Mouse (Mus musculus): Measurements from ENCODE around the gene Kcnj9. TPM values are rescaled to one million over a fixed set of nuclear protein-coding genes. Genes with fewer than 3 reads are reported as not detected.

The Kcnj9 gene
- polyA plus RNA-seq, 1 experiment = not detected

DNA sequence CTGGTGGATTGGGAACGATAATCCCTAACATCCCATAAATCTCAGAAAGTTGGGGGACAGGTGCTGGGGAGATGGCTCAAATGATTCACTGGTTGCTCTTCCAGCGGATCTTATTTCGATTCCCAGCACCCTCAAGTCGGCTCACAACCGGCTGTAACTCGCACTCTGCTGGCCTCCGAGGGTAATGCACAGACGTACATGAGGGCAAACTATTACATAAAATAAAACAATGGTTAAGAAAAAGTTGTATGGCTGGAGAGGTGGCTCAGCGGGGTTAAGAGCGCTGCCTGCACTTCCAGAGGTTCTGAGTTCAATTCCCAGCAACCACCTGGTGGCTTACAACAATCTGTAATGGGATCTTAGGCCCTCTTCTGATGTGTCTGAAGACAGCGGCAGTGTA is 2.4 kb downstream of the Kcnj9 start:
- no peaks in the 10 kb centered on the region for H3K36me3 ChIP-seq (ENCODE audit: control insufficient read depth, insufficient read depth, low read length)
- H3K4me3 ChIP-seq (ENCODE audit: low read depth, low read length) = no peak overlapping the region
- WGBS = 55% methylated on average over 11 of the region's 11 CpGs
- H3K27ac ChIP-seq (ENCODE audit: insufficient read depth, low read depth, low read length) = no peak overlapping the region
- peaks cover 25% of the 10 kb centered on the region for H3K27me3 ChIP-seq (ENCODE audit: control insufficient read depth, insufficient read depth, low read length)
- TF ChIP-seq CTCF (IDR thresholded peaks at IDR 0.05; ENCODE audit: extremely low read depth, insufficient read length, insufficient replicate concordance, low read depth, low read length) = no peak
- no peak for TF ChIP-seq POLR2A (IDR thresholded peaks at IDR 0.05; ENCODE audit: low read depth, low read length)
- H3K4me1 ChIP-seq (ENCODE audit: control insufficient read depth, insufficient read depth, insufficient read length, low read length) = peaks cover 3% of the 10 kb centered on the region

DNA sequence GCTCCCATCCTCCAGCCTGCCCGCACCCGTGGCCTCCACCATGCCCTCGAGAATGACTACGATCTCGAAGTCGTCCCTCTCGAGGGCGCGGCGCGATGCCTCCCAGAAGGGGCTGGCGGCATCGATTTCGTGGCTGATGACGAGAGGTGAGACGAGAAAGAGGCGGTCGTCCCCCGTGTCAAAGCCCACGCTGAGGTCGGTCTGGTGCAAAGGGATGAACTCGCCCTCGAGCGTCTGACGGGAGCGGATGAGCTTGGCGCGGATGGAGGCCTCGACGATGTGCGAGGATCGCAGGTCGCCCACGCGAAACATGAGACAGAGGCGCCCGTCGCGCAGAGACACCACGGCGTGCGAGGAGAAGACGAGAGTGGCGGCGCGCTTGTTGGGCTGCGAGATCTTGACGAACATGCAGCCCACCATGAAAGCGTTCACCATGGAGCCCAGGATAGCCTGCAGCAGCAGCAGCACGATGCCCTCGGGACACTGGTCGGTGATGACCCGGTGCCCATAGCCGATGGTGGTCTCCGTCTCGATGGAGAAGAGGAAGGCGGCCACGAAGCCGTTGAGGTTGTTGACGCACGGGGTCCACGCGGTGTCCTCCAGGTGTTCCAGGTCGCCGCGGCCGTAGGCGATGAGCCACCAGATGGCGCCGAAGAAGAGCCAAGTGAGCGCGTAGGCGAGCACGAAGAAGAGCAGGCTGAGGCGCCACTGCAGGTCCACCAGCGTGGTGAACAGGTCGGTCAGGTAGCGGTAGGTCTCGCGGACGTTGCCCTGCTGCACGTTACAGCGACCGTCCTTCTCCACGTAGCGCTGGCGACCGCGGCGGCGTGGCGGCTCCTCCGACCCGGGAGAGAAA is 3.2 kb downstream of the Kcnj9 start:
- H3K4me1 ChIP-seq (ENCODE audit: control insufficient read depth, insufficient read depth, insufficient read length, low read length) = peaks cover 3% of the 10 kb centered on the region
- peak overlapping the region; percentile 60 for H3K4me3 ChIP-seq (ENCODE audit: low read depth, low read length)
- H3K27me3 ChIP-seq (ENCODE audit: control insufficient read depth, insufficient read depth, low read length) = peaks cover 25% of the 10 kb centered on the region
- TF ChIP-seq POLR2A (IDR thresholded peaks at IDR 0.05; ENCODE audit: low read depth, low read length) (no peak), CTCF (IDR thresholded peaks at IDR 0.05; ENCODE audit: extremely low read depth, insufficient read length, insufficient replicate concordance, low read depth, low read length) (peak; percentile 53)
- H3K27ac ChIP-seq (ENCODE audit: insufficient read depth, low read depth, low read length) = no peak overlapping the region
- WGBS = 19% methylated on average over 94 of the region's 94 CpGs
- no peaks in the 10 kb centered on the region for H3K36me3 ChIP-seq (ENCODE audit: control insufficient read depth, insufficient read depth, low read length)

DNA sequence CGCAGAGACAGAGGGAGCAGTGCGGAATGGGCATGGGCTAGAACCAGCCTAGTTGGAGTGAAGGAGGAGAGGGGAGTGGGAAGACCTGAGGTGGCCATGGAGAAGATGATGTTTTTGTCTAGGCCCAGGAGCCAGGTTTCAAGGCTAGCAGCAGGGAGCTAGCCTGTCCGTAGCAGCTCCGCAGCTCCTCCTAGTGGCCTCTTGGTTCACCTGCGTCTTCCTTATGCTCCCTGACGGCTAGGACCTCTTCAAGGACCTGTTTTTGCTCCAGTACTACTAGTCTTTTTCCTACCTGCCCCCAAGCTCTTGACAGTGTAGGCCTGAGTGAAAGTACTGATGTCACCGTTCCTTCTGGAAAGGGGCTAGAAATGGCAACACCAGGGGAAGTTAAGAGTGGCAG is 4.4 kb downstream of the Kcnj9 start:
- 25% methylated on average over 7 of the region's 7 CpGs for WGBS
- Histone ChIP-seq H3K27ac (ENCODE audit: insufficient read depth, low read depth, low read length) (no peak overlapping the region), H3K27me3 (ENCODE audit: control insufficient read depth, insufficient read depth, low read length) (peaks cover 25% of the 10 kb centered on the region), H3K4me3 (ENCODE audit: low read depth, low read length) (no peak overlapping the region), H3K4me1 (ENCODE audit: control insufficient read depth, insufficient read depth, insufficient read length, low read length) (peaks cover 3% of the 10 kb centered on the region), H3K36me3 (ENCODE audit: control insufficient read depth, insufficient read depth, low read length) (0 out of 2 replicates have a peak, but pooled peaks cover under 1% of the 10 kb centered on the region)
- TF ChIP-seq CTCF (IDR thresholded peaks at IDR 0.05; ENCODE audit: extremely low read depth, insufficient read length, insufficient replicate concordance, low read depth, low read length) = peak; percentile 91
- TF ChIP-seq POLR2A (IDR thresholded peaks at IDR 0.05; ENCODE audit: low read depth, low read length) = no peak

DNA sequence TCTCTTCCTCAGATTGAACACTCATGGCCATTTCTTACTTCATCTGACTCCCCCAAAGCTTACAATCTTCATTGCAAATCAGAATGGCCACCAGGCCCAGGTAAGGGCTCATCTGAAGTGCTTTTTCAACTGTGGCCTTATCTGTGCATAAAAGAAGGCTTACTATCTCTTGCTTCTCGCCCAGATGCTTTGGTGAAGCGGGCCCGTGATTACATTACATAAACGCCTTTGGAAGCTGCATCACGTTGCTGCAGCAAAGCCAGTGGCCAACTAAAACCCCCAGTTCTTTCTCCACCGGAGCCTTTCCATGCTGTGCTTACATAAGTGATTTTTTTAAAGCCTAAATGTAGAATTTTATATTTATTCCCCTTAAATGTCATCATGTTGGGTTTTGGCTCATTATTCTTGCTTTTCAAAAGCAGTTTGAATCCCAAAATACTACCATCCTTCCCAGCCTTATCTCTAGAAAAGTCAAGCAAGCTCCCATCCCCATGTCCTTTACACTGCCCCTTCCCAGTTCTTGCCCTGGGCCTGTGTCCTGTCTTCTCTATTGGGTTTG is 5.2 kb downstream of the Kcnj9 start:
- peaks cover 25% of the 10 kb centered on the region for H3K27me3 ChIP-seq (ENCODE audit: control insufficient read depth, insufficient read depth, low read length)
- H3K4me3 ChIP-seq (ENCODE audit: low read depth, low read length) = no peak overlapping the region
- H3K27ac ChIP-seq (ENCODE audit: insufficient read depth, low read depth, low read length) = no peak overlapping the region
- TF ChIP-seq CTCF (IDR thresholded peaks at IDR 0.05; ENCODE audit: extremely low read depth, insufficient read length, insufficient replicate concordance, low read depth, low read length) = no peak
- no peak for TF ChIP-seq POLR2A (IDR thresholded peaks at IDR 0.05; ENCODE audit: low read depth, low read length)
- 86% methylated on average over 6 of the region's 6 CpGs for whole genome bisulfite sequencing
- peaks cover 6% of the 10 kb centered on the region; the same call in 1 of the 2 replicates for H3K36me3 ChIP-seq (ENCODE audit: control insufficient read depth, insufficient read depth, low read length)
- peaks cover 3% of the 10 kb centered on the region for H3K4me1 ChIP-seq (ENCODE audit: control insufficient read depth, insufficient read depth, insufficient read length, low read length)

DNA sequence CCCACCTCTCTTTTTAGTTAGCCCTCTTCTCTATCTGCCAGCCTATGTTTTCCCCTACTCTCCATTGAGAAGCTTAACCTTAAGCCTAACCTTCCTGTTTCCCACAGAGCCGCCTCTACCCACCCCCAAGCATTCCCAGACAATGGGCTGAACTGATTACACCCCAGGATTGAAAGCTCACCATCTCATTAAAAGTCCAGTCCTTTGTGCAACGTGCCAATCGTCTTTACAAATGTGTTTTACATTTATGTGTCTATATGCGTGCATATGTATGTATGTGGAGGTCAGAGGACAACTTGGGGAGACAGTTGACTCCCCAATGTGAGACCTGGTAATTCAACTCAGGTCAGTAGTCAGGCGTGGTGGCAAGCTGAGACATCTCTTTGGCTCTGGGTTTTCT is 5.8 kb downstream of the Kcnj9 start:
- no peak overlapping the region for H3K4me3 ChIP-seq (ENCODE audit: low read depth, low read length)
- peaks cover 3% of the 10 kb centered on the region for H3K4me1 ChIP-seq (ENCODE audit: control insufficient read depth, insufficient read depth, insufficient read length, low read length)
- 74% methylated on average over 5 of the region's 5 CpGs for WGBS
- H3K36me3 ChIP-seq (ENCODE audit: control insufficient read depth, insufficient read depth, low read length) = peaks cover 7% of the 10 kb centered on the region; the same call in 1 of the 2 replicates
- TF ChIP-seq CTCF (IDR thresholded peaks at IDR 0.05; ENCODE audit: extremely low read depth, insufficient read length, insufficient replicate concordance, low read depth, low read length) (no peak), POLR2A (IDR thresholded peaks at IDR 0.05; ENCODE audit: low read depth, low read length) (no peak)
- peaks cover 23% of the 10 kb centered on the region for H3K27me3 ChIP-seq (ENCODE audit: control insufficient read depth, insufficient read depth, low read length)
- no peak overlapping the region for H3K27ac ChIP-seq (ENCODE audit: insufficient read depth, low read depth, low read length)

DNA sequence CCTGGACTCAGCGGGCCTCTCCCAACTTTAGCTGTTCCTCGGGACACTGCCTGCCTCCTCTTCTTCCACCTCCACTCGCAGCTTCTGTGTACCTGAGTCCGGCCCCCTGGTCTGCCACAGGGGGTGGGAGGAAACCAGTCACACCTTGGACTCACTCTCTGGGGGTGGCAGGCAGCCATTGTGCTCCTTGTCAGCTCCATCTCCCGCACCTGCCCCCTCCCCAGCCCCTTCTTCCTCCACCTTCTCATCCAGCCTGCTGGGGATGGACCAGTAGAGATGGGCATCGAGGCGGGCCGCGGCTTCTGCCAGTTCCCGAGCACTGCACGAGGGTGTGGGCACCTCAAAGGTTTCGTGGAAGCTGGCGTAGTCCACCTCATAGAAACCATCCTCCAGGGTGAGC is 6.4 kb downstream of the Kcnj9 start:
- no peak overlapping the region for H3K4me3 ChIP-seq (ENCODE audit: low read depth, low read length)
- no peak for TF ChIP-seq CTCF (IDR thresholded peaks at IDR 0.05; ENCODE audit: extremely low read depth, insufficient read length, insufficient replicate concordance, low read depth, low read length)
- TF ChIP-seq POLR2A (IDR thresholded peaks at IDR 0.05; ENCODE audit: low read depth, low read length) = no peak
- H3K27ac ChIP-seq (ENCODE audit: insufficient read depth, low read depth, low read length) = no peak overlapping the region
- peaks cover 3% of the 10 kb centered on the region for H3K4me1 ChIP-seq (ENCODE audit: control insufficient read depth, insufficient read depth, insufficient read length, low read length)
- H3K27me3 ChIP-seq (ENCODE audit: control insufficient read depth, insufficient read depth, low read length) = peaks cover 17% of the 10 kb centered on the region
- H3K36me3 ChIP-seq (ENCODE audit: control insufficient read depth, insufficient read depth, low read length) = peaks cover 12% of the 10 kb centered on the region; the same call in 1 of the 2 replicates
- WGBS = 79% methylated on average over 13 of the region's 13 CpGs

DNA sequence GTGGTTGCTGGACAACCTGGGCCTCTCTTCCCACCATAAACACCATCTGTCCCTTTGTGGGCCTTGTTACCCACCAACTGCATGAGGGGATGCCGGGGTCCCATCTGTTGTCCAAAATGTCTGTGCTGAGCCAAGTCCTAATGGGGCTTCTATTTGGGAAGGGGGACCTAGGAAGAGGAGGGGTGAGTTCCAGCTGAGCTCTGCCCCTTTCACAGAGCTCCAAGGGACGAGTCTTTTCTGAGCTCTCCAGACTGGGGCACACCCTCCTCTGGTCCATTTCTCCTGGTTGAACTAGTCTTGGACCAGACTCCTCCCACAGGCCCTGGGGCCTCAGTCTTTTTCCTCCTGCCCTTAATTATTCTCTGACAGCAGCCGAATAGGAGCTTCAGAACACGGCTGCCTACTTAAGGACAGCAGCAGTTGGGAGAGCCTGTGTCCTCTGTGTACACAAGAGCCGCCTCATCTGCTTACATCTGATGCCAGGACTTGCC is 9.2 kb downstream of the Kcnj9 start:
- 56% methylated on average over 5 of the region's 5 CpGs for whole genome bisulfite sequencing
- Histone ChIP-seq H3K27ac (ENCODE audit: insufficient read depth, low read depth, low read length) (no peak overlapping the region), H3K4me3 (ENCODE audit: low read depth, low read length) (no peak overlapping the region), H3K36me3 (ENCODE audit: control insufficient read depth, insufficient read depth, low read length) (peaks cover 17% of the 10 kb centered on the region; the same call in 1 of the 2 replicates), H3K27me3 (ENCODE audit: control insufficient read depth, insufficient read depth, low read length) (no peaks in the 10 kb centered on the region), H3K4me1 (ENCODE audit: control insufficient read depth, insufficient read depth, insufficient read length, low read length) (no peaks in the 10 kb centered on the region)
- TF ChIP-seq CTCF (IDR thresholded peaks at IDR 0.05; ENCODE audit: extremely low read depth, insufficient read length, insufficient replicate concordance, low read depth, low read length) (no peak), POLR2A (IDR thresholded peaks at IDR 0.05; ENCODE audit: low read depth, low read length) (no peak)
